19 mouse cellular contexts compared by ENCODE assay signal in the genomic region with DNA sequence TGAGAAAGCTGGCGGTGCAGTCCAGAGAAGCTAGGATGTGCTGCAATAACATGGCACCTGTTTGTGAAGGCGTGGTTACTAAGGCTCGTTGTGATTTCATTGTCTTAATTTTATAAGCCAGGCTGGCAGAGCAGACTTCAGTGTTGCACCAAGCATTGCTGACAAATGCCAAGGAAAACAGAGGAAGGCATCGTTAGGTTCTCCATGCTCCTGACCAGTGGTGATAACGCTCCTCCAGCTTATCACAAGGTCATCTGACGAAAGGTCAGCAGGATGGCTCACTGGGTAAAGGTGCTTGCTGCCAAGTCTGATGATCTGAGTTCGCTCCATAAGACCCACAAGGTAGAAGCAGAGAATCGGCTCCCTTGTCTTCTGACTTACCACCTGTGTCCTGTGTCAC. TPM values are rescaled to one million over a fixed set of nuclear protein-coding genes. Genes with fewer than 3 reads are reported as not detected.
"Had no signal": no experiment of that assay in that cellular context is flagged by ENCODE, and none has a peak within 500 bp of the region (broad histone marks: within the 10 kb centered on the region; RNA-seq: fewer than 3 reads in every experiment).

No protein-coding gene starts in this region.

- H3K4me3 ChIP-seq: lung, embryonic 15.5 days; midbrain, embryonic 13.5 days; midbrain, embryonic 15.5 days; neural tube, embryonic 12.5 days had no signal

- H3K9ac ChIP-seq: liver, postnatal 0 days; lung, embryonic 15.5 days; midbrain, embryonic 13.5 days; midbrain, embryonic 15.5 days; neural tube, embryonic 12.5 days had no signal

- H3K27ac ChIP-seq: lung, embryonic 15.5 days; macrophage; midbrain, embryonic 13.5 days; midbrain, embryonic 15.5 days; neural tube, embryonic 12.5 days had no signal

- H3K36me3 ChIP-seq: lung, embryonic 15.5 days; midbrain, embryonic 13.5 days; midbrain, embryonic 15.5 days; neural tube, embryonic 12.5 days had no signal

- DNase-seq: liver, postnatal 0 days; lung, adult 2 months; lung, postnatal 14 days; lung, postnatal 36 days; retina, postnatal 1 day; right cerebral cortex, adult 18-20 months; right cerebral cortex, postnatal 25 days; right cerebral cortex, postnatal 4 days; spleen, adult 18-20 months; thymus, adult 18-20 months; thymus, postnatal 14 days; thymus, postnatal 36 days had no signal

- H3K4me1 ChIP-seq: lung, embryonic 15.5 days; midbrain, embryonic 13.5 days; midbrain, embryonic 15.5 days; neural tube, embryonic 12.5 days had no signal

- H3K27me3 ChIP-seq: lung, embryonic 15.5 days had no signal

RNA-seq across cellular contexts. Expression of gene Rarres1, which starts 7.4 kb away (rescaled TPM):
- total RNA-seq: monocyte, adult 5-6 weeks; neutrophil, adult 5-6 weeks had no signal
